Mouse (Mus musculus) E14TG2a.4 (cell line): ENCODE measurements around the gene Cxcl17.

Source experiments
- CTCF ChIP-seq: conservative IDR thresholded peaks from 2 replicates; pipeline ENCODE4 v1.5.1; 2014; ENCODE audit warnings: low read length
- POU5F1 ChIP-seq: IDR thresholded peaks from 2 replicates; pipeline ENCODE4 v1.6.1; 2014; ENCODE audit warnings: low read length, borderline replicate concordance

GRCm38 (mm10) chr7:25419943-25420342, 7.3 kb upstream of the Cxcl17 start:
- TF ChIP-seq CTCF (no peak), POU5F1 (no peak)
